Mouse (Mus musculus) adrenal gland, postnatal 10 days (tissue): ENCODE data around the gene Yjefn3. TPM values are rescaled to one million over a fixed set of nuclear protein-coding genes. Genes with fewer than 3 reads are reported as not detected.

ENCODE experiments used
- DNase-seq: peaks from one replicate; pipeline ENCODE4 v3.0.0; 2021; ENCODE audit warnings: mixed read lengths
- total RNA-seq, 2 experiments: library from RNA; stranded (reverse); gene quantifications; 2 replicates each; pipeline ENCODE4 v1.2.3; 2021

Gene Yjefn3
- total RNA-seq, 2 experiments from 2014 or later, result 5.5 TPM

- DNase-seq, result no peak
Measured at GRCm38 (mm10) chr8:69879678-69880077, 22.8 kb downstream of the Yjefn3 start.

DNA sequence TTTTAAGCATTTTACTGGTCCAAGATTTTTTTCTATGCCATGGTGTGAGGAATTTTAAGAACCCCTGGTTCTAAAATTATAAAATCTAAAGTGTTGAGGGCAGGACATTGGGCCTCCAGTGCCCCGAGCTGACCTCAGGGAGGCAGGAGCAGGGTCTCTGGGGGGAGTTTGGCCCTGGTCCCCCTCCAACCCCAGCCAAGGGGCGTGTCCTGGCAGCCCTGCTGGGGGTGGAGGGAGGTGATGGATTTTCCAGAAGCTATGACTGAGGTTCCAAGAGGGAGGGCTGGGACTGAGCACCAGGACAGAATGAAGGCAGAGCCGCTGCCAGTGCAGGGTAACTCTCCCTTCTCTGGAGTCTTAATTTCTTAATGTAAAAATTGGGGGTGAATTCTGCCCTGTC lies 24.5 kb downstream of the Yjefn3 start:
- no peak for DNase-seq

GRCm38 (mm10) chr8:69877396-69877795 lies 25.1 kb downstream of the Yjefn3 start:
- DNase-seq, result no peak

DNA sequence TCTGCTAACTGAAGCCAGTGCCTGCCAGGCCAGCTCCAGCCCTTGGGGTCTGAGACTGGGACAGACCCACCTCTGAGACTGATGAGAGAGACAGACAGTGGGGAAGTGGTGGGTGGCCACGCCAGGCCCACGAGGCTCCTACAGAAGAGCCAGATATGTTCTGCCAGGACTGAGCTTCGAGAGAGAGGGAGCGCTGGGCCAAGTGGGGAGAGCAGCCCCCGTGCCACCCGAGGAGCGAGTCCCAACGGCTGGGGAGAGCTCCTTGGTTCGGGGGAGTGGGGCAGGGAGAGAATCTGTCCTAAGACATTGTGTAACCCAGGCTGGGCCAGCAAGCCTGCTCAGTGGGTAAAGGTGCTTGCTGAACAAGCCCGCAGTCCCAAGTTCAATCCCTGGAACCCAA lies 25.5 kb downstream of the Yjefn3 start:
- DNase-seq, result no peak

- no peak for DNase-seq
Measured at GRCm38 (mm10) chr8:69876097-69876496, 26.4 kb downstream of the Yjefn3 start.

- DNase-seq, result no peak
Measured at GRCm38 (mm10) chr8:69874654-69875053, 27.9 kb downstream of the Yjefn3 start.

- DNase-seq, result peak; percentile 78
Measured at GRCm38 (mm10) chr8:69874155-69874554, 28.4 kb downstream of the Yjefn3 start.

DNA sequence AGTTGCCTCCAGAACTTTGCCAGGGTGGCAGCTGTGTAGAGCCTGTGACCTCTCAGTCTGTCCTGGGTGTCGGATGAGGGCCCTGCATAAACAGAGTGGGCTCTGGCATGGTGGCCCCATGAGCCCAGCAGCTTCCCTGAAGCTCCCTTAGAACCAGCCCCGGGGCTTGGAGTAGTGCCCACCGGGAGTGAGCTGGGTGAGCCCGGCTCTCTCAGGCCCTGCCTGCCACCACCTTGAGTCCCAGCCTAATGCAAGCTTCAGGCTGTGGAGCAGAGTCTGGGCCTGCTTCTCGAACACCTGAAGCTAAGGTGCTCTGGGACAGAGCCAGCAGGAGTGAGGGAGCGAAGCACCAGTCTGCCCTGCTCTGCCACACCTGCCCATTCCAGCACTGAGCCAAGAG lies 31.6 kb downstream of the Yjefn3 start:
- no peak for DNase-seq

- DNase-seq, result no peak
Measured at GRCm38 (mm10) chr8:69870003-69870765, 32.3 kb downstream of the Yjefn3 start.

DNA sequence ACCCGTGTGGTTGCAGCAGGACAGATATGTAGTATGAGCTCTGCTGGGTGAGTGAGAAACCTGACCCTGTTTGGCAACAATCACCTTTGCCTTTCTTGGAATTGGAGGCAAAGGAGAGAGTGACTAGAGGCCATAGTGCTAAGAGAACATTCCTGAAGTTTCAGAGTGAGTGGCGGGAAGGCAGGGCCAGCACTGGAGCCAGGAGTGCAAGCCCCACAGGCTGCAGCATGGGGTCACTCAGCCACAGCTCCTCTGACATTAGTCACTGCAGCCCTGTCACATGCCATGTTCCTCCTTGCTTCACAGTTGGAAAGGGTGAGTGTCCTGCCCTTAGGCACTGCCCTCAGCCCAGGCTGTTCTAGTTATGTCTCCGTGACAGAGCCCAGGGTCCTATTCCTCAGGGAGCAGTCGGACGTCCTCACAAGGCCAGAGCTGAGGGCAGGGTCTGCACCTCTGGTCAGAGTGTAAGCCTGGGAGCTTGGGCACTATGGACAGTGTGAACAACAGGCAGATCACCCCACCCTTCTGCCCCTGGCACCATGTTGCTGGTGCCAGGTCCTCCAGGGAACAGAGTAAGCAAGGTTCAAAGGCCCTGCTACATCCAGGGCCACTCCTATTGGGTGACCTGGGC lies 34.7 kb downstream of the Yjefn3 start:
- no peak for DNase-seq

DNA sequence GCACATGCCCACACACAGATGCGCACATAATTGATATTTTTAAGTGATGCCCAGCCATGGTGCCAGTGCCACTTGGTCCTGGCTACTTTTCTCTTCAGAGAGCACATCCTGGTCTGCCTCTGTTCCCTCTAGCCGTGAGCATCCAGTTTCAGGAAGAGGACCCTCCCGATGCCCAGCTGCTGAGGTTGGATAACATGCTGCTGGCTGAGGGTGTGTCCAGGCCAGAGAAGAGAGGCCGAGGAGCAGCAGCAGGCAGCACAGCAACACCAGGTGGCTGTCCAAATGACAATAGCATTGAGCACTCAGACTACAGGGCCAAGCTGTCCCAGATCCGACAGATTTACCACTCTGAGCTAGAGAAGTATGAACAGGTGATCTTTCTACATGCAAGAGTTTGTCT lies 38.3 kb downstream of the Yjefn3 start:
- DNase-seq, result no peak

DNA sequence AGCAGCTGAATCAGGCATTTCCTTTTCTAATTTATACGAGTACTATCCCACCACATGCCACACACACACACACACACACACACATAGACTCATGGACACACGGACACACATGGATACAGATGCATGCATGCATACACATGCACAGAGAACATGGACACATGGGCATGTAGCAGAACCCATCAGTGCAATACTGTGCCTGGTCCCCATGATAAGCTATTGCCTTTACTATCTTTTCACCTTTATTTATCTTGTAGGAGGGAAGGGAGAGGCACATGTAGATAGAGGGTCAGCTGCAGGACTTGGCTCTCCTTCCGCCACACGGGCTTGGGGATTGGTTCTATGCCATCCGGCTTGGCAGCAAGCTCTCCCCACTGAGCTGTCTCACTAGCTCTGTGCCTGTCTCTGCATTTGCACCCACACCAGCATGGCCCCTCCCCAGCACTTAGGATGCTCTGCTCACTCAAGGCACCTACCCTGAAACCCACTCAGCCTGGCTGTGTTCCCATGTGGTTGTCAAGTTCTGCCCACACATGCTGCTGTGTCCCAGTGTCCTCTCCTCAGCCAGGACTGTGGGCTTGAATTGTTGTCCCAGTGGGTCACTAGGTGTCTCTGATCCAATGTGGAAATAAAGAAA lies 39.0 kb downstream of the Yjefn3 start:
- DNase-seq, result no peak

GRCm38 (mm10) chr8:69861251-69861650 lies 41.3 kb downstream of the Yjefn3 start:
- DNase-seq, result no peak

- DNase-seq, result no peak
Measured at GRCm38 (mm10) chr8:69860807-69861206, 41.7 kb downstream of the Yjefn3 start.

GRCm38 (mm10) chr8:69853869-69854268 lies 48.6 kb downstream of the Yjefn3 start:
- no peak for DNase-seq

GRCm38 (mm10) chr8:69850926-69851506 lies 51.5 kb downstream of the Yjefn3 start:
- DNase-seq, result no peak

DNA sequence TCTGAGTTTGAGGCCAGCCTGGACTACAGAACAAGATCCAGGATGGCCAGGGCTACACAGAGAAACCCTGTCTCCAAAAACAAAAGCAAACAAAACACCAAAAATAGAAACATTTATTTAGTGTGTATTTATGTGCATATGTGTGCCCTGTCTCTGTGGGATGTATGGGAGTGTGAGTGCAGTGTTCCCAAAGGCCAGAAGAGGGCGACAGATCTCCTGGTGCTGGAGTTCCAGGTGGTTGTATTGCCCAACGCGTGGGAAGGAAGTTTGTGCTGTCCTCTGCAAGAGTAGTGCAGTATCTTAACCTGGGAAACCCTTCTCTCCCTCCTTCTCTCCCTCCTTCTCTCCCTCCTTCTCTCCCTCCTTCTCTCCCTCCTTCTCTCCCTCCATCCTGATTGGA lies 52.6 kb downstream of the Yjefn3 start:
- no peak for DNase-seq

- peak; percentile 31 for DNase-seq
Measured at GRCm38 (mm10) chr8:69848951-69849350, 53.6 kb downstream of the Yjefn3 start.

DNA sequence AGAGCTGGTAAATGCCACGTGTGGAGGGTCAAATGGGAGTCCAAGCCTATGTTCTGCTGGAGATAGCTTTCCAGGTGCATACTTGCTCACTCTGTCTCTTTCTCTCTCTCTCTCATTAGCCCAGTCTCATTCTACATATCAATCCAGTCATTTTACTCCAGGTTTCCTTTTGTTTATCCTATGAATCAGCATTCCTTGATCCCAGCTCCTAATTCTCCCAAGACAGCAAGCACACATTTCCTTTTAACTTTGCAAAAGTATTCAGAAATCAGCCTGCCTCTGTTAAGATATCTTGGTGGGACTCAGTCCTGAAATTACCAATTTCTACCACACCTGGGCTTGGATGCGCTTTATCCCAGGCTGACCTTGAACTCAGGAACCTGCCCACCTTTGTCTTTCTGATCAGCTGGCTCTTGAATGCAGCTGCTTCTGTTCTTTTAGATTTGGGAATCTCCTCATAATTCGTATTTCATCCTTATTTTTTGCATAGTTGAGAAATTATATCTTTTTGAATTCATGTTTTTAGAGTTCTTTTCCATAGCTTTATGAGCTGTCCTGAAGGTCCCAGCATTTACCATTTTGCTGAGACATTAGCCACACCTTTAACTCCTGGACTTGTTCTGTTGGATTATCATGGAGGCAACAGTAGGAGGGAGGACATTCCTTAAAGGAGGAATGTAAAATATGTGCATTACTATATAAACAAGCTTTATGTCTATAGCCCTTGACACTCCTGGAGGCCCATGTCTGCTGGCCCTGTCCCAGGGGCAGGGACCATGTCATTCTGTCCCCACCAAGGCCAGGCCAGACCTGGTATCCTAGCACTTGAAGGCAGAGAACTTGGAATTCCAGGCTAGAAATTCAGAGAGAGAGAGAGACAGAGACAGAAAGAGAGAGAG lies 55.1 kb downstream of the Yjefn3 start:
- no peak for DNase-seq
